Mouse (Mus musculus) cortical plate, adult 2 months (tissue): Measurements from ENCODE around the gene Gse1.

ENCODE experiments used
- CTCF ChIP-seq: fragments of 200-500 bp; IDR thresholded peaks from 2 replicates; pipeline ENCODE4 v1.5.1; 2011; ENCODE audit warnings: mild to moderate bottlenecking, control low read depth, low read length; ENCODE audit not compliant: insufficient read depth; ENCODE audit errors: extremely low read depth
- POLR2A ChIP-seq: fragments of 200-500 bp; IDR thresholded peaks from 2 replicates; pipeline ENCODE4 v1.6.1; 2011; ENCODE audit warnings: mild to moderate bottlenecking, low read length, control low read depth; ENCODE audit not compliant: insufficient read depth; ENCODE audit errors: extremely low read depth

DNA sequence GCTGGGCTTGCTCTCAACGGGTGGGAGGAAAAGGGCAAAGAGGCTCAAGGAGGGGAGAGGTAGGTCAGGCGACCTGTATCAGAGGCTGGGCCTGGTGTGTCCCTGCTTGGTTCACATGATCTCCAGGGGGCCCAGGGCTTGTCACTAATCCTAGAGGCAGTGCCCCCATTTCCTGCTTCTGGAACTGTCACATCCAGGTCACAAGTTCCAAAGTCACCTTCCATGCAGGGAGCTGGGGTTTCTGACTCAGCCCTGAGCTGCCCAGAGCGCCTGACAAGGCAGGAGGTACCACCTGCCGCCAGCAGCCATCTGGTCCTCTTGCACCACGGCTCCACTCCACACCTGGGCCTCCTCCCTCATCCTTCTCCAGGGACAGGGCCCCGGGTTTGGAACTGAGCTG is 155.5 kb downstream of the Gse1 start:
- no peak for TF ChIP-seq POLR2A
- TF ChIP-seq CTCF = no peak
